Mouse (Mus musculus): Measurements from ENCODE around the gene Haghl.
"Not testable (repeated sequence)": the region's sequence is repeated elsewhere in the genome, so short reads cannot be mapped to it uniquely, and the experiment has no call there.

The Haghl gene

GRCm38 (mm10) chr17:25748238-25748637 lies 37.2 kb downstream of the Haghl start:
- DNase-seq (ENCODE audit: extremely low spot score, low spot score): no peak

DNA sequence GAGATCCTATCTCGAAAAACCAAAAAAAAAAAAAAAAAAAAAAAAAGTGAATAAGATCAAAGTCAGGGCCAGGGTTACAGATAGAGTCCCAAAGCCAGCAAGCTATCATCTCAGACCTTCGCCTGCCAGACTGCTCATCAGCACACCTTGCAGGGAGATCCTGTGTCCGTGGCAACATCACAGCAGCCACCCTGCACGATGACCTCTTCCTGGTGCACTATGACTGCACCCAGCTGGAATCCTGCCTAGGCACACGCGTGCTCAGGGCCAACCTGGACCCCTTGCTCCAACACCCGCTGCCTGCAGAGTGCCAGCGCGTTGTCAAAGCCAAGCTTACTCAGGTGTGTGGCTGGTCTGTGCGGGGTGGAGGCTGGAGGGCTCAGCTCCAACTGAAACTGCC lies 41.2 kb downstream of the Haghl start:
- no peak for DNase-seq (ENCODE audit: extremely low spot score, low spot score)

DNA sequence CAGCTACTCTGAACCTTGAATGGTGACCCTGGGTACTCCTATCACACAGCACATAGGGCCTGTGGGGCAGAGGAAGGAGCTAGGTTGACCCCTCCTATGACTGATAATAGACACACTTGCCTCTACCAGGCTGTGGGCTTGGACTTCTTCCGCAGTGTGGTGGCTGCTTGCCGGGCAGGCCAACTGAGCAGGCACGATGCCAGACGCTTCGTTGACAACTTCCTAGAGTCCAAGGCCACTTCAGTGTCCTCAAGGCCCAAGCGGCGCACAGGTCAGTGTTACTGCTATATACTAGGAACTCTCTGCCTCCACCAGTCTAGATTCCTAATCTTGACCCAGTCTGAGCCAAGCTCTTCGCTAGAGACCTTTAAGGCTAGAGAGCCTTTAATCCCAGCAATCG lies 41.6 kb downstream of the Haghl start:
- no peak for DNase-seq (ENCODE audit: extremely low spot score, low spot score)

DNA sequence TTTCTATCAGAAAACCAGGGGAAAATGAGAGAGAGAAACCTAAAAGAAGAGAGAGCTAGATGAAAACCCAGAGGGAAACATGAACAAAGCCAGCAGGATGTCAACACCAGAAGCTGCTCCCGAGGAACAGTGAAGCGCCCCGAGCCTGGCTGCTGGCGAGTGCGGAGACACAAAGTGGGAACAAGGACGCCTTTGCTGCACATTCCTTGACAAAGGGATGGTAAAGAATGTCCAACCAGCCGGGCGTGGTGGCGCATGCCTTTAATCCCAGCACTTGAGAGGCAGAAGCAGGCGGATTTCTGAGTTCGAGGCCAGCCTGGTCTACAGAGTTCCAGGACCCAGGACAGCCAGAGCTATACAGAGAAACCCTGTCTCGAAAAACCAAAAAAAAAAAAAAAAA lies 44.0 kb downstream of the Haghl start:
- DNase-seq (ENCODE audit: extremely low spot score, low spot score): not testable (repeated sequence)

GRCm38 (mm10) chr17:25738861-25739260 lies 46.6 kb downstream of the Haghl start:
- no peak for DNase-seq (ENCODE audit: extremely low spot score, low spot score)

GRCm38 (mm10) chr17:25735745-25736144 lies 49.7 kb downstream of the Haghl start, which contains the start of gene Mslnl:
Gene Mslnl, plus strand, starts transcription at chr17:25736042.
- DNase-seq (ENCODE audit: extremely low spot score, low spot score): no peak

GRCm38 (mm10) chr17:25735246-25735645 lies 50.2 kb downstream of the Haghl start:
- DNase-seq (ENCODE audit: extremely low spot score, low spot score): no peak

DNA sequence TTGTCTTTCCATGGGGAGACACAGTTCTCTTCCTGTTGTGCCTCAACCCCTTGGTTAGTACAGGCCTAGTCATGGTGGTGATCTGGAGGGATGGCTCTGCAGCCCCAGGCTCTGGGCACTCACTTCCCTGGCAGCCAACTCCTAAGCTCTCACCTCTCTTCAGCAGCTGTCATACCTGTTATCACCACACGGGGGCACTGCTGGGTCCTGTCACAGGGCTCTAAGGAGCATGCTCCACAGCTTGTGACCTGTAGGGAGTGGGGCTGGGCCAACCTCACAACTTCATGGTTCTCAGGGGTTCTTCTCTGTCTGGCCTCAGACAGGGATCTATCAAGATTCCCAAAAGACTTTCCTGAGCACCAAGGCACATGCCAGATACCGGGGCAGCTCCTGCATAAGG lies 53.4 kb downstream of the Haghl start:
- DNase-seq (ENCODE audit: extremely low spot score, low spot score): peak; percentile 90
